Mouse (Mus musculus) heart, postnatal 14 days (tissue): ENCODE measurements around the gene Cux1. TPM values are rescaled to one million over a fixed set of nuclear protein-coding genes. Genes with fewer than 3 reads are reported as not detected.

Experiments used
- DNase-seq, 2 experiments: peaks; one replicate each; pipeline ENCODE4 v3.0.0; 2021 to 2022
- intact Hi-C: fragments of 180-260 bp; cut with DNase I; formaldehyde crosslinking; loops from one replicate; pipeline ENCODE4 v1.15.1; 2025
- total RNA-seq, 2 experiments: library from RNA; stranded (reverse); gene quantifications; 2 replicates each; pipeline ENCODE4 v1.2.3; 2021

The Cux1 gene
- total RNA-seq, 2 experiments from 2014 or later: 106 to 108 TPM

GRCm38 (mm10) chr5:136568776-136569175 lies 1.5 kb upstream of the Cux1 start:
- intact Hi-C loops: loop anchor here (1.0 to 5.0 kb wide), 6 partner anchors 55 to 286 kb away; no protein-coding TSS in a partner anchor
- peak; percentile 85 to 87 for DNase-seq

- DNase-seq: peak; percentile 45 to 46
- intact Hi-C loops: loop anchor here (1.0 to 5.0 kb wide), 6 partner anchors 55 to 286 kb away; no protein-coding TSS in a partner anchor
Measured at GRCm38 (mm10) chr5:136568026-136568765, 906 bp upstream of the Cux1 start.

- intact Hi-C loops: loop anchor here (1.0 to 5.0 kb wide), 5 partner anchors 54 to 284 kb away; no protein-coding TSS in a partner anchor
- peak in 1 of 2 experiments; percentile 58 for DNase-seq
Measured at GRCm38 (mm10) chr5:136566812-136567175, 496 bp downstream of the Cux1 start.

- intact Hi-C loops: loop anchor here (5.0 kb wide), 4 partner anchors 94 to 284 kb away; no protein-coding TSS in a partner anchor
- DNase-seq: peak; percentile 72 to 80
Measured at GRCm38 (mm10) chr5:136566001-136566811, 1.1 kb downstream of the Cux1 start.

- DNase-seq: peak; percentile 40 to 53
- intact Hi-C loops: loop anchor here (5.0 kb wide), 4 partner anchors 93 to 283 kb away; no protein-coding TSS in a partner anchor
Measured at GRCm38 (mm10) chr5:136565311-136565811, 1.9 kb downstream of the Cux1 start.

GRCm38 (mm10) chr5:136564613-136565299 lies 2.5 kb downstream of the Cux1 start:
- intact Hi-C loops: loop anchor here (5.0 kb wide), 4 partner anchors 92 to 282 kb away; no protein-coding TSS in a partner anchor
- no peak for DNase-seq

GRCm38 (mm10) chr5:136563996-136564395 lies 3.3 kb downstream of the Cux1 start:
- intact Hi-C loops: no loop called here

GRCm38 (mm10) chr5:136563104-136563503 lies 4.2 kb downstream of the Cux1 start:
- intact Hi-C loops: no loop called here
- no peak for DNase-seq

More at GRCm38 (mm10) chr5:136563996-136564395, 3.3 kb downstream of the Cux1 start:
- no peak for DNase-seq

- intact Hi-C loops: no loop called here
- DNase-seq: no peak
Measured at GRCm38 (mm10) chr5:136562212-136562611, 5.1 kb downstream of the Cux1 start.

- intact Hi-C loops: no loop called here
- DNase-seq: no peak
Measured at GRCm38 (mm10) chr5:136561641-136562040, 5.6 kb downstream of the Cux1 start.

- DNase-seq: no peak
- intact Hi-C loops: no loop called here
Measured at GRCm38 (mm10) chr5:136560656-136561055, 6.6 kb downstream of the Cux1 start.

- DNase-seq: no peak
- intact Hi-C loops: no loop called here
Measured at GRCm38 (mm10) chr5:136557446-136557845, 9.8 kb downstream of the Cux1 start.

GRCm38 (mm10) chr5:136556328-136557262 lies 10.7 kb downstream of the Cux1 start:
- DNase-seq: no peak
- intact Hi-C loops: no loop called here

- DNase-seq: peak; percentile 71 to 74
- intact Hi-C loops: loop anchor here (2.0 kb wide), 1 partner anchor 23 kb away; no protein-coding TSS in a partner anchor
Measured at GRCm38 (mm10) chr5:136555703-136556102, 11.6 kb downstream of the Cux1 start.

GRCm38 (mm10) chr5:136552832-136553231 lies 14.5 kb downstream of the Cux1 start:
- DNase-seq: no peak
- intact Hi-C loops: no loop called here

- intact Hi-C loops: no loop called here
- DNase-seq: no peak
Measured at GRCm38 (mm10) chr5:136552093-136552492, 15.2 kb downstream of the Cux1 start.

- no peak for DNase-seq
- intact Hi-C loops: no loop called here
Measured at GRCm38 (mm10) chr5:136551571-136551970, 15.7 kb downstream of the Cux1 start.

- DNase-seq: no peak
- intact Hi-C loops: no loop called here
Measured at GRCm38 (mm10) chr5:136550726-136551125, 16.6 kb downstream of the Cux1 start.

- intact Hi-C loops: no loop called here
- DNase-seq: no peak
Measured at GRCm38 (mm10) chr5:136548776-136549175, 18.5 kb downstream of the Cux1 start.
